Mouse (Mus musculus) gastrocnemius, adult 2 months (tissue): ENCODE data around the gene Myo18b. TPM values are rescaled to one million over a fixed set of nuclear protein-coding genes. Genes with fewer than 3 reads are reported as not detected.
A peak's percentile ranks its signal among the peaks of the same experiment; 100 is the strongest.

ENCODE experiments used
- DNase-seq: peaks from one replicate; pipeline ENCODE4 v3.0.0; 2022
- H3K27ac ChIP-seq: fragments of 200-600 bp; 2 replicates; pipeline ENCODE4 v1.8.1; 2022; ENCODE audit warnings: mild to moderate bottlenecking
- H3K4me3 ChIP-seq: fragments of 200-600 bp; 2 replicates; pipeline ENCODE4 v1.8.1; 2022; ENCODE audit warnings: mild to moderate bottlenecking, moderate library complexity
- CTCF ChIP-seq: fragments of 200-600 bp; IDR thresholded peaks from 2 replicates; pipeline ENCODE4 v1.8.1; 2022; ENCODE audit warnings: antibody characterized with exemption, mild to moderate bottlenecking, moderate library complexity
- intact Hi-C: fragments of 180-260 bp; cut with DNase I; formaldehyde crosslinking; loops from one replicate; pipeline ENCODE4 v1.15.1; 2025
- total RNA-seq, 2 experiments: library from RNA; stranded (reverse); gene quantifications; 2 replicates each; pipeline ENCODE4 v1.2.3; 2021

The Myo18b gene
- total RNA-seq, 2 experiments from 2014 or later = 319 to 413 TPM

- TF ChIP-seq CTCF = no peak
- Histone ChIP-seq H3K27ac (no peak overlapping the region; the same call in 1 of the 2 replicates), H3K4me3 (no peak overlapping the region)
- DNase-seq = no peak
- intact Hi-C loops = no loop called here
Measured at GRCm38 (mm10) chr5:112781719-112782118, 114.4 kb downstream of the Myo18b start.

- peak; percentile 14 for DNase-seq
- H3K4me3 ChIP-seq = no peak overlapping the region
- intact Hi-C loops = no loop called here
- TF ChIP-seq CTCF = no peak
- peak overlapping the region; percentile 48; the same call in 1 of the 2 replicates for H3K27ac ChIP-seq
Measured at GRCm38 (mm10) chr5:112781231-112781630, 114.9 kb downstream of the Myo18b start.

- peak; percentile 25; the same call in 1 of the 2 replicates for TF ChIP-seq CTCF
Measured at GRCm38 (mm10) chr5:112780383-112780782, 115.8 kb downstream of the Myo18b start.

GRCm38 (mm10) chr5:112776781-112777405 is 119.3 kb downstream of the Myo18b start:
- Histone ChIP-seq H3K27ac (peak overlapping the region; percentile 70), H3K4me3 (no peak overlapping the region)
- intact Hi-C loops = no loop called here
- TF ChIP-seq CTCF = no peak
- DNase-seq = peak; percentile 52

More at GRCm38 (mm10) chr5:112780383-112780782, 115.8 kb downstream of the Myo18b start:
- DNase-seq = peak; percentile 88
- intact Hi-C loops = no loop called here
- Histone ChIP-seq H3K4me3 (no peak overlapping the region), H3K27ac (peak overlapping the region; percentile 48; the same call in 1 of the 2 replicates)

- no peak for TF ChIP-seq CTCF
- DNase-seq = no peak
- intact Hi-C loops = no loop called here
- 0 out of 2 replicates have a peak overlapping the region, but pooled peaks have one; percentile 71 for H3K27ac ChIP-seq
- no peak overlapping the region for H3K4me3 ChIP-seq
Measured at GRCm38 (mm10) chr5:112773429-112773828, 122.7 kb downstream of the Myo18b start.

- no peak for TF ChIP-seq CTCF
- no peak overlapping the region for H3K4me3 ChIP-seq
- peak overlapping the region; percentile 71 for H3K27ac ChIP-seq
- no peak for DNase-seq
- intact Hi-C loops = no loop called here
Measured at GRCm38 (mm10) chr5:112771376-112771901, 124.7 kb downstream of the Myo18b start.

- TF ChIP-seq CTCF = no peak
- intact Hi-C loops = no loop called here
- Histone ChIP-seq H3K4me3 (no peak overlapping the region), H3K27ac (no peak overlapping the region)
- no peak for DNase-seq
Measured at GRCm38 (mm10) chr5:112769721-112770119, 126.4 kb downstream of the Myo18b start.

GRCm38 (mm10) chr5:112769020-112769720 is 127.0 kb downstream of the Myo18b start:
- intact Hi-C loops = no loop called here
- no peak for DNase-seq
- Histone ChIP-seq H3K4me3 (no peak overlapping the region), H3K27ac (no peak overlapping the region)
- no peak for TF ChIP-seq CTCF

GRCm38 (mm10) chr5:112768556-112768955 is 127.6 kb downstream of the Myo18b start:
- Histone ChIP-seq H3K27ac (no peak overlapping the region), H3K4me3 (no peak overlapping the region)
- peak; percentile 23; the same call in 1 of the 2 replicates for TF ChIP-seq CTCF
- no peak for DNase-seq
- intact Hi-C loops = no loop called here

GRCm38 (mm10) chr5:112761415-112762075 is 134.6 kb downstream of the Myo18b start:
- no peak overlapping the region for H3K4me3 ChIP-seq
- TF ChIP-seq CTCF = no peak
- no peak for DNase-seq
- intact Hi-C loops = no loop called here
- no peak overlapping the region; the same call in 1 of the 2 replicates for H3K27ac ChIP-seq

GRCm38 (mm10) chr5:112755581-112755980 is 140.6 kb downstream of the Myo18b start:
- no peak overlapping the region for H3K27ac ChIP-seq
- intact Hi-C loops = no loop called here
- DNase-seq = no peak
- TF ChIP-seq CTCF = no peak
- no peak overlapping the region for H3K4me3 ChIP-seq

- intact Hi-C loops = no loop called here
- TF ChIP-seq CTCF = no peak
- H3K4me3 ChIP-seq = no peak overlapping the region
- DNase-seq = no peak
- H3K27ac ChIP-seq = no peak overlapping the region
Measured at GRCm38 (mm10) chr5:112749634-112750033, 146.5 kb downstream of the Myo18b start.
